Mouse (Mus musculus): ENCODE results near the gene Vsx1. TPM values are rescaled to one million over a fixed set of nuclear protein-coding genes. Genes with fewer than 3 reads are reported as not detected.

Gene Vsx1
- total and polyA plus RNA-seq, 3 experiments: 0.10 to 0.14 TPM; not detected in 1

GRCm38 (mm10) chr2:150690216-150690615 lies 1.1 kb upstream of the Vsx1 start:
- Histone ChIP-seq H3K4me3 (no peak overlapping the region), H3K79me2 (replicated peaks; ENCODE audit: control insufficient read depth, insufficient read depth, low read length) (no peaks in the 10 kb centered on the region), H3K4me1 (ENCODE audit: control insufficient read depth, insufficient read depth, low read length) (no peaks in the 10 kb centered on the region), H3K27ac (no peak overlapping the region), H3K36me3 (ENCODE audit: control insufficient read depth, insufficient read depth, low read length) (no peaks in the 10 kb centered on the region), H3K27me3 (ENCODE audit: control insufficient read depth, insufficient read depth, low read length) (peaks cover 10% of the 10 kb centered on the region), H3K9ac (ENCODE audit: low read depth, low read length) (no peak overlapping the region)
- no peak for DNase-seq
- WGBS: 13% methylated on average over 11 of the region's 11 CpGs
- TF ChIP-seq EP300 (IDR thresholded peaks at IDR 0.05; ENCODE audit: insufficient read depth, low read depth, low read length): no peak
- no peak for TF ChIP-seq CTCF (IDR thresholded peaks at IDR 0.05)
- TF ChIP-seq POLR2A (IDR thresholded peaks at IDR 0.05; ENCODE audit: insufficient read depth, low read depth, low read length): no peak
- intact Hi-C loops (cut with DNase I): no loop called here

- DNase-seq: peak; percentile 65 to 75
- no peaks in the 10 kb centered on the region for H3K4me1 ChIP-seq (ENCODE audit: control insufficient read depth, insufficient read depth, low read length)
- H3K79me2 ChIP-seq (replicated peaks; ENCODE audit: control insufficient read depth, insufficient read depth, low read length): no peaks in the 10 kb centered on the region
- no peaks in the 10 kb centered on the region for H3K36me3 ChIP-seq (ENCODE audit: control insufficient read depth, insufficient read depth, low read length)
- no peak overlapping the region for H3K27ac ChIP-seq
- H3K4me3 ChIP-seq: peak overlapping the region; percentile 22
- WGBS: under 1% methylated on average over 44 of the region's 44 CpGs
- H3K9ac ChIP-seq (ENCODE audit: low read depth, low read length): no peak overlapping the region
- TF ChIP-seq EP300 (IDR thresholded peaks at IDR 0.05; ENCODE audit: insufficient read depth, low read depth, low read length) (no peak), CTCF (IDR thresholded peaks at IDR 0.05) (0 out of 2 replicates have a peak, but pooled peaks have one; percentile 1)
- intact Hi-C loops (cut with DNase I): no loop called here
- H3K27me3 ChIP-seq (ENCODE audit: control insufficient read depth, insufficient read depth, low read length): peaks cover 12% of the 10 kb centered on the region
Measured at GRCm38 (mm10) chr2:150688541-150689186, 496 bp downstream of the Vsx1 start.

- H3K4me3 ChIP-seq: peak overlapping the region; percentile 22; the same call in 1 of the 2 replicates
- 5% methylated on average over 23 of the region's 23 CpGs for WGBS
- H3K27ac ChIP-seq: no peak overlapping the region
- no peaks in the 10 kb centered on the region for H3K4me1 ChIP-seq (ENCODE audit: control insufficient read depth, insufficient read depth, low read length)
- intact Hi-C loops (cut with DNase I): no loop called here
- no peak for DNase-seq
- TF ChIP-seq POLR2A (IDR thresholded peaks at IDR 0.05; ENCODE audit: insufficient read depth, low read depth, low read length) (no peak), EP300 (IDR thresholded peaks at IDR 0.05; ENCODE audit: insufficient read depth, low read depth, low read length) (no peak), CTCF (IDR thresholded peaks at IDR 0.05) (no peak)
- peaks cover 12% of the 10 kb centered on the region for H3K27me3 ChIP-seq (ENCODE audit: control insufficient read depth, insufficient read depth, low read length)
- no peaks in the 10 kb centered on the region for H3K79me2 ChIP-seq (replicated peaks; ENCODE audit: control insufficient read depth, insufficient read depth, low read length)
- H3K9ac ChIP-seq (ENCODE audit: low read depth, low read length): no peak overlapping the region
- H3K36me3 ChIP-seq (ENCODE audit: control insufficient read depth, insufficient read depth, low read length): no peaks in the 10 kb centered on the region
Measured at GRCm38 (mm10) chr2:150687871-150688540, 1.2 kb downstream of the Vsx1 start.

- Histone ChIP-seq H3K4me3 (no peak overlapping the region), H3K27me3 (ENCODE audit: control insufficient read depth, insufficient read depth, low read length) (peaks cover 12% of the 10 kb centered on the region), H3K4me1 (ENCODE audit: control insufficient read depth, insufficient read depth, low read length) (no peaks in the 10 kb centered on the region), H3K79me2 (replicated peaks; ENCODE audit: control insufficient read depth, insufficient read depth, low read length) (no peaks in the 10 kb centered on the region), H3K9ac (ENCODE audit: low read depth, low read length) (no peak overlapping the region), H3K36me3 (ENCODE audit: control insufficient read depth, insufficient read depth, low read length) (no peaks in the 10 kb centered on the region), H3K27ac (no peak overlapping the region)
- no peak for DNase-seq
- intact Hi-C loops (cut with DNase I): no loop called here
- WGBS: 86% methylated on average over 9 of the region's 9 CpGs
- TF ChIP-seq CTCF (IDR thresholded peaks at IDR 0.05) (no peak), EP300 (IDR thresholded peaks at IDR 0.05; ENCODE audit: insufficient read depth, low read depth, low read length) (no peak), POLR2A (IDR thresholded peaks at IDR 0.05; ENCODE audit: insufficient read depth, low read depth, low read length) (no peak)
Measured at GRCm38 (mm10) chr2:150685389-150685788, 3.8 kb downstream of the Vsx1 start.

- TF ChIP-seq EP300 (IDR thresholded peaks at IDR 0.05; ENCODE audit: insufficient read depth, low read depth, low read length) (no peak), CTCF (IDR thresholded peaks at IDR 0.05) (no peak), POLR2A (IDR thresholded peaks at IDR 0.05; ENCODE audit: insufficient read depth, low read depth, low read length) (no peak)
- DNase-seq: no peak
- Histone ChIP-seq H3K27ac (no peak overlapping the region), H3K4me1 (ENCODE audit: control insufficient read depth, insufficient read depth, low read length) (no peaks in the 10 kb centered on the region), H3K36me3 (ENCODE audit: control insufficient read depth, insufficient read depth, low read length) (no peaks in the 10 kb centered on the region), H3K79me2 (replicated peaks; ENCODE audit: control insufficient read depth, insufficient read depth, low read length) (no peaks in the 10 kb centered on the region), H3K27me3 (ENCODE audit: control insufficient read depth, insufficient read depth, low read length) (peaks cover 12% of the 10 kb centered on the region), H3K4me3 (no peak overlapping the region), H3K9ac (ENCODE audit: low read depth, low read length) (no peak overlapping the region)
- intact Hi-C loops (cut with DNase I): no loop called here
- 84% methylated on average over 12 of the region's 12 CpGs for WGBS
Measured at GRCm38 (mm10) chr2:150684451-150684850, 4.7 kb downstream of the Vsx1 start.

- 38% methylated on average over 4 of the region's 4 CpGs for WGBS
- H3K4me3 ChIP-seq: no peak overlapping the region
- H3K9ac ChIP-seq (ENCODE audit: low read depth, low read length): no peak overlapping the region
- no peaks in the 10 kb centered on the region for H3K79me2 ChIP-seq (replicated peaks; ENCODE audit: control insufficient read depth, insufficient read depth, low read length)
- no peak for DNase-seq
- H3K4me1 ChIP-seq (ENCODE audit: control insufficient read depth, insufficient read depth, low read length): no peaks in the 10 kb centered on the region
- no peak for TF ChIP-seq POLR2A (IDR thresholded peaks at IDR 0.05; ENCODE audit: insufficient read depth, low read depth, low read length)
- TF ChIP-seq EP300 (IDR thresholded peaks at IDR 0.05; ENCODE audit: insufficient read depth, low read depth, low read length): no peak
- no peak for TF ChIP-seq CTCF (IDR thresholded peaks at IDR 0.05)
- H3K27me3 ChIP-seq (ENCODE audit: control insufficient read depth, insufficient read depth, low read length): 0 out of 2 replicates have a peak, but pooled peaks cover 1% of the 10 kb centered on the region
- no peaks in the 10 kb centered on the region for H3K36me3 ChIP-seq (ENCODE audit: control insufficient read depth, insufficient read depth, low read length)
- intact Hi-C loops (cut with DNase I): no loop called here
- H3K27ac ChIP-seq: no peak overlapping the region
Measured at GRCm38 (mm10) chr2:150681581-150681980, 7.6 kb downstream of the Vsx1 start.

Measured in heart, adult 2 months (tissue).